Mouse (Mus musculus) frontal cortex, adult 2 months (tissue): ENCODE measurements at regions not wholly inside any gene's neighbourhood (a gene's known extent, or its start where the extent isn't known, plus 50 kb on each side); places are given as distances from the start of the nearest gene placed in this dataset.

Experiments
- DNase-seq, 2 experiments: peaks; one replicate each; pipeline ENCODE4 v3.0.0; 2022; ENCODE audit warnings: low spot score in 1 of 2; ENCODE audit errors: extremely low spot score in 1 of 2

GRCm38 (mm10) chr13:101450501-101450900 is 317.5 kb downstream of the Pik3r1 start:
- DNase-seq, result peak; percentile 64 to 70

- no peak for DNase-seq
Observed at GRCm38 (mm10) chr13:101439517-101439916, 328.5 kb downstream of the Pik3r1 start.

- DNase-seq, result no peak
Observed at GRCm38 (mm10) chr13:101439041-101439440, 329.0 kb downstream of the Pik3r1 start.

- DNase-seq, result no peak
Observed at GRCm38 (mm10) chr13:101433162-101433561, 334.9 kb downstream of the Pik3r1 start.

- no peak for DNase-seq
Observed at GRCm38 (mm10) chr13:101427426-101428221, 340.4 kb downstream of the Pik3r1 start.

GRCm38 (mm10) chr13:101426461-101426860 is 341.6 kb downstream of the Pik3r1 start:
- no peak for DNase-seq

GRCm38 (mm10) chr13:101422082-101422481 is 345.9 kb downstream of the Pik3r1 start:
- DNase-seq, result no peak

GRCm38 (mm10) chr13:101419457-101420025 is 348.5 kb downstream of the Pik3r1 start:
- no peak for DNase-seq

- no peak for DNase-seq
Observed at GRCm38 (mm10) chr13:101418272-101418671, 349.7 kb downstream of the Pik3r1 start.

GRCm38 (mm10) chr13:101408885-101409284 is 359.1 kb downstream of the Pik3r1 start:
- DNase-seq, result no peak

- no peak for DNase-seq
Observed at GRCm38 (mm10) chr13:101407633-101408032, 360.4 kb downstream of the Pik3r1 start.

GRCm38 (mm10) chr13:101373581-101374189 is 394.3 kb downstream of the Pik3r1 start:
- DNase-seq, result no peak

GRCm38 (mm10) chr13:101371906-101372305 is 396.1 kb downstream of the Pik3r1 start:
- DNase-seq, result no peak

GRCm38 (mm10) chr13:101368170-101368569 is 399.8 kb downstream of the Pik3r1 start:
- DNase-seq, result no peak

- peak; percentile 2 to 14 for DNase-seq
Observed at GRCm38 (mm10) chr13:101355363-101355762, 412.7 kb downstream of the Pik3r1 start.

- no peak for DNase-seq
Observed at GRCm38 (mm10) chr13:101351123-101351522, 416.9 kb downstream of the Pik3r1 start.

- DNase-seq, result no peak
Observed at GRCm38 (mm10) chr13:101349354-101349753, 418.7 kb downstream of the Pik3r1 start.

- no peak for DNase-seq
Observed at GRCm38 (mm10) chr13:101338280-101338872, 429.6 kb downstream of the Pik3r1 start.

GRCm38 (mm10) chr13:101318621-101319020 is 449.4 kb downstream of the Pik3r1 start:
- DNase-seq, result peak in 1 of 2 experiments; percentile 17

- DNase-seq, result no peak
Observed at GRCm38 (mm10) chr13:101316336-101316735, 451.7 kb downstream of the Pik3r1 start.

- no peak for DNase-seq
Observed at GRCm38 (mm10) chr13:101314040-101314439, 454.0 kb downstream of the Pik3r1 start.
